Mouse (Mus musculus) C2C12 (cell line): Measurements from ENCODE around the gene Ddx43. TPM values are rescaled to one million over a fixed set of nuclear protein-coding genes. Genes with fewer than 3 reads are reported as not detected.

ENCODE experiments used
- H3K27me3 ChIP-seq: one replicate; pipeline ENCODE4 v1.6.1; 2011; ENCODE audit not compliant: control insufficient read depth, insufficient read depth, insufficient read length
- H3K36me3 ChIP-seq: one replicate; pipeline ENCODE4 v1.6.1; 2011; ENCODE audit not compliant: control insufficient read depth, insufficient read depth
- H3K4me3 ChIP-seq: one replicate; pipeline ENCODE4 v1.5.1; 2011; ENCODE audit warnings: mild to moderate bottlenecking, control low read depth; ENCODE audit not compliant: poor library complexity, insufficient read depth, severe bottlenecking
- H3K79me2 ChIP-seq: one replicate; pipeline ENCODE4 v1.6.1; 2011; ENCODE audit not compliant: control insufficient read depth, insufficient read depth
- H3K79me3 ChIP-seq: one replicate; pipeline ENCODE4 v1.6.1; 2011; ENCODE audit warnings: low read depth, control low read depth
- H3ac ChIP-seq: one replicate; pipeline ENCODE3; 2011; ENCODE audit warnings: low read depth; ENCODE audit not compliant: control insufficient read depth, insufficient read length
- CEBPB ChIP-seq: IDR thresholded peaks from one replicate; pipeline ENCODE4 v1.6.1; 2011; ENCODE audit warnings: low read depth, mild to moderate bottlenecking, control low read depth, moderate library complexity
- CTCF ChIP-seq: IDR thresholded peaks from one replicate; pipeline ENCODE4 v1.5.1; 2011; ENCODE audit not compliant: control insufficient read depth, insufficient read depth, insufficient read length
- FOSL1 ChIP-seq: IDR thresholded peaks from one replicate; pipeline ENCODE4 v1.8.0; 2011; ENCODE audit warnings: mild to moderate bottlenecking, low read length; ENCODE audit not compliant: poor library complexity, insufficient read depth, severe bottlenecking
- MAX ChIP-seq: IDR thresholded peaks from one replicate; pipeline ENCODE4 v1.6.1; 2011; ENCODE audit warnings: mild to moderate bottlenecking, control low read depth
- MYOD1 ChIP-seq: IDR thresholded peaks from one replicate; pipeline ENCODE4 v1.6.1; 2011; ENCODE audit warnings: low read depth; ENCODE audit not compliant: control insufficient read depth, insufficient read length
- MYOG ChIP-seq: IDR thresholded peaks from one replicate; pipeline ENCODE4 v1.6.1; 2011; ENCODE audit not compliant: control insufficient read depth, insufficient read length; ENCODE audit errors: extremely low read depth
- USF1 ChIP-seq: IDR thresholded peaks from one replicate; pipeline ENCODE4 v1.6.1; 2011; ENCODE audit warnings: low read depth, mild to moderate bottlenecking, control low read depth, moderate library complexity
- polyA plus RNA-seq: library from polyadenylated mRNA; unstranded; fragments of >200 nt; fragmentation: generic; extraction: Trizol; gene quantifications from one replicate; pipeline ENCODE4 v1.2.1, GENCODE M21; 2012; ENCODE audit warnings: missing spikeins

Ddx43 gene
- polyA plus RNA-seq, 1 experiment, result not detected

GRCm38 (mm10) chr9:78385893-78386292 is 9.7 kb upstream of the Ddx43 start:
- TF ChIP-seq CEBPB (no peak), MAX (no peak)
- Histone ChIP-seq H3K79me3 (no peaks in the 10 kb centered on the region), H3K36me3 (no peaks in the 10 kb centered on the region), H3K79me2 (no peaks in the 10 kb centered on the region), H3K27me3 (no peaks in the 10 kb centered on the region), H3K4me3 (no peak overlapping the region), H3ac (no peak overlapping the region)

GRCm38 (mm10) chr9:78386947-78387346 is 8.6 kb upstream of the Ddx43 start:
- Histone ChIP-seq H3ac (no peak overlapping the region), H3K4me3 (no peak overlapping the region), H3K27me3 (no peaks in the 10 kb centered on the region), H3K79me3 (no peaks in the 10 kb centered on the region), H3K36me3 (no peaks in the 10 kb centered on the region), H3K79me2 (no peaks in the 10 kb centered on the region)
- TF ChIP-seq MYOG, result no peak
- no peak for TF ChIP-seq CEBPB
- TF ChIP-seq FOSL1, result no peak
- TF ChIP-seq CTCF, result no peak
- TF ChIP-seq MYOD1, result no peak
- no peak for TF ChIP-seq MAX
- TF ChIP-seq USF1, result no peak

- H3K79me3 ChIP-seq, result no peaks in the 10 kb centered on the region
- H3K4me3 ChIP-seq, result no peak overlapping the region
- H3ac ChIP-seq, result no peak overlapping the region
- no peaks in the 10 kb centered on the region for H3K36me3 ChIP-seq
- H3K79me2 ChIP-seq, result no peaks in the 10 kb centered on the region
- no peaks in the 10 kb centered on the region for H3K27me3 ChIP-seq
- TF ChIP-seq MAX, result no peak
- TF ChIP-seq USF1, result no peak
- TF ChIP-seq CEBPB, result no peak
- no peak for TF ChIP-seq MYOG
- no peak for TF ChIP-seq MYOD1
- no peak for TF ChIP-seq CTCF
- no peak for TF ChIP-seq FOSL1
These were observed 5.6 kb upstream of the Ddx43 start for GRCm38 (mm10) chr9:78389981-78390380.

GRCm38 (mm10) chr9:78393741-78394140 is 1.8 kb upstream of the Ddx43 start:
- Histone ChIP-seq H3K4me3 (no peak overlapping the region), H3ac (no peak overlapping the region), H3K27me3 (no peaks in the 10 kb centered on the region), H3K79me2 (no peaks in the 10 kb centered on the region), H3K79me3 (no peaks in the 10 kb centered on the region), H3K36me3 (no peaks in the 10 kb centered on the region)
- TF ChIP-seq MAX (no peak), CTCF (no peak), FOSL1 (no peak), MYOD1 (no peak), USF1 (no peak), MYOG (no peak), CEBPB (no peak)

GRCm38 (mm10) chr9:78394602-78395001 is 975 bp upstream of the Ddx43 start:
- no peaks in the 10 kb centered on the region for H3K36me3 ChIP-seq
- no peaks in the 10 kb centered on the region for H3K79me2 ChIP-seq
- TF ChIP-seq FOSL1 (no peak), MYOG (no peak), MAX (no peak), CTCF (no peak), CEBPB (no peak), USF1 (no peak), MYOD1 (no peak)
- no peak overlapping the region for H3ac ChIP-seq
- no peak overlapping the region for H3K4me3 ChIP-seq
- H3K27me3 ChIP-seq, result no peaks in the 10 kb centered on the region
- no peaks in the 10 kb centered on the region for H3K79me3 ChIP-seq

- no peaks in the 10 kb centered on the region for H3K27me3 ChIP-seq
These were observed 340 bp upstream of the Ddx43 start for GRCm38 (mm10) chr9:78395244-78395629.

More at GRCm38 (mm10) chr9:78395244-78395629, 340 bp upstream of the Ddx43 start:
- no peak overlapping the region for H3K4me3 ChIP-seq
- H3K79me2 ChIP-seq, result no peaks in the 10 kb centered on the region
- TF ChIP-seq CEBPB, result no peak
- no peak for TF ChIP-seq MAX
- H3K36me3 ChIP-seq, result no peaks in the 10 kb centered on the region
- no peak overlapping the region for H3ac ChIP-seq
- H3K79me3 ChIP-seq, result no peaks in the 10 kb centered on the region
